Mouse (Mus musculus): ENCODE results near the gene Fxr1.
"Not testable (repeated sequence)": the region's sequence is repeated elsewhere in the genome, so short reads cannot be mapped to it uniquely, and the experiment has no call there.

The Fxr1 gene

GRCm38 (mm10) chr3:34028935-34029334 is 9.2 kb downstream of the Fxr1 start:
- CTCF ChIA-PET: no interaction called here
- POLR2A ChIA-PET: interaction anchor here in 2 of 4 experiments (0.9 to 31.8 kb wide), 8 partner anchors 5 to 229 kb away, joined by 3 to 692 read pairs (median 6); partner anchors contain the start of genes Fxr1 (in 1 of the 2) and Ttc14 (in 1 of the 2)

- ChIA-PET CTCF (interaction anchor here in 2 of 4 experiments (0.6 kb wide), 2 partner anchors 206 to 1298 kb away, joined by 3 to 5 read pairs; no protein-coding TSS in a partner anchor), POLR2A (interaction anchor here in 3 of 4 experiments (0.6 to 31.8 kb wide), 10 partner anchors 3 to 727 kb away, joined by 3 to 692 read pairs (median 4); partner anchors contain the start of genes Fxr1 (in 1 of the 3) and Ttc14 (in 1 of the 3))
Measured at GRCm38 (mm10) chr3:34030601-34031000, 10.9 kb downstream of the Fxr1 start.

- CTCF ChIA-PET: interaction anchor here in 2 of 4 experiments (0.7 to 0.9 kb wide), 2 partner anchors 10 to 198 kb away, joined by 3 read pairs; no protein-coding TSS in a partner anchor
- POLR2A ChIA-PET: interaction anchor here (0.5 to 18.9 kb wide), 24 partner anchors 11 to 724 kb away, joined by 3 to 692 read pairs (median 5); partner anchors contain the start of genes Fxr1 (in 2 of the 4) and Ttc14 (in 2 of the 4)
Measured at GRCm38 (mm10) chr3:34033720-34034364, 14.1 kb downstream of the Fxr1 start.

GRCm38 (mm10) chr3:34034803-34035202 is 15.1 kb downstream of the Fxr1 start:
- ChIA-PET POLR2A (interaction anchor here (0.7 to 18.9 kb wide), 26 partner anchors 11 to 723 kb away, joined by 3 to 692 read pairs (median 5); partner anchors contain the start of genes Fxr1 (in 2 of the 4) and Ttc14 (in 2 of the 4)), CTCF (interaction anchor here in 1 of 4 experiments (0.9 kb wide), 1 partner anchor 11 kb away, joined by 3 read pairs; no protein-coding TSS in a partner anchor)

- ChIA-PET POLR2A (interaction anchor here (0.6 to 18.9 kb wide), 54 partner anchors 9 to 1328 kb away, joined by 3 to 692 read pairs (median 5); partner anchors contain the start of genes Fxr1 (in 4 of the 4), Dnajc19 (in 1 of the 4), Sox2 (in 1 of the 4) and Ttc14 (in 1 of the 4)), CTCF (interaction anchor here in 2 of 4 experiments (0.6 to 1.0 kb wide), 2 partner anchors 27 to 117 kb away, joined by 3 to 4 read pairs; no protein-coding TSS in a partner anchor)
Measured at GRCm38 (mm10) chr3:34035706-34036105, 16.0 kb downstream of the Fxr1 start.

GRCm38 (mm10) chr3:34041990-34042389 is 22.2 kb downstream of the Fxr1 start:
- ChIA-PET CTCF (no interaction called here), POLR2A (interaction anchor here in 2 of 4 experiments (1.3 to 18.9 kb wide), 4 partner anchors 13 to 28 kb away, joined by 3 to 692 read pairs (median 53); partner anchors contain the start of gene Fxr1 (in 2 of the 2))

- ChIA-PET CTCF (no interaction called here), POLR2A (interaction anchor here in 2 of 4 experiments (0.6 to 2.0 kb wide), 7 partner anchors 8 to 58 kb away, joined by 3 to 7 read pairs (median 3); no protein-coding TSS in a partner anchor)
Measured at GRCm38 (mm10) chr3:34062352-34062751, 42.6 kb downstream of the Fxr1 start.

- CTCF ChIA-PET: not testable (repeated sequence)
- POLR2A ChIA-PET: interaction anchor here in 3 of 4 experiments (0.6 to 11.0 kb wide), 8 partner anchors 10 to 62 kb away, joined by 3 to 101 read pairs (median 8); no protein-coding TSS in a partner anchor
Measured at GRCm38 (mm10) chr3:34068943-34069342, 49.2 kb downstream of the Fxr1 start.

GRCm38 (mm10) chr3:34072726-34073125 is 53.0 kb downstream of the Fxr1 start:
- POLR2A ChIA-PET: interaction anchor here in 2 of 4 experiments (0.7 to 11.0 kb wide), 15 partner anchors 9 to 94 kb away, joined by 3 to 101 read pairs (median 4); partner anchors contain the start of gene Dnajc19 (in 2 of the 2)
- CTCF ChIA-PET: no interaction called here

- POLR2A ChIA-PET: interaction anchor here in 3 of 4 experiments (0.6 to 2.8 kb wide), 16 partner anchors 9 to 276 kb away, joined by 3 to 16 read pairs (median 4); partner anchors contain the start of genes Fxr1 (in 1 of the 3) and Ttc14 (in 1 of the 3)
Measured at GRCm38 (mm10) chr3:34076058-34076759, 56.5 kb downstream of the Fxr1 start.

GRCm38 (mm10) chr3:34080900-34081662 is 61.3 kb downstream of the Fxr1 start, which contains the start of gene Dnajc19:
Gene Dnajc19, minus strand, starts transcription at chr3:34081321.
- CTCF ChIA-PET: interaction anchor here in 1 of 4 experiments (0.6 kb wide), 1 partner anchor 559 kb away, joined by 3 read pairs; no protein-coding TSS in a partner anchor
- POLR2A ChIA-PET: interaction anchor here in 3 of 4 experiments (0.6 to 3.5 kb wide), 22 partner anchors 8 to 281 kb away, joined by 3 to 13 read pairs (median 4); partner anchors contain the start of genes Fxr1 (in 1 of the 3) and Ttc14 (in 1 of the 3)

More at GRCm38 (mm10) chr3:34076058-34076759, 56.5 kb downstream of the Fxr1 start:
- CTCF ChIA-PET: interaction anchor here in 2 of 4 experiments (0.5 to 0.6 kb wide), 2 partner anchors 73 to 1102 kb away, joined by 5 to 10 read pairs; no protein-coding TSS in a partner anchor

GRCm38 (mm10) chr3:34081929-34082328 is 62.2 kb downstream of the Fxr1 start:
- ChIA-PET CTCF (interaction anchor here in 2 of 4 experiments (0.6 kb wide), 2 partner anchors 16 to 559 kb away, joined by 3 read pairs; no protein-coding TSS in a partner anchor), POLR2A (interaction anchor here (0.5 to 1.9 kb wide), 22 partner anchors 9 to 679 kb away, joined by 3 to 11 read pairs (median 4); partner anchors contain the start of genes Ttc14 (in 2 of the 4) and Fxr1 (in 1 of the 4))

GRCm38 (mm10) chr3:34083655-34084054 is 63.9 kb downstream of the Fxr1 start:
- ChIA-PET CTCF (no interaction called here), POLR2A (interaction anchor here in 1 of 4 experiments (1.7 kb wide), 1 partner anchor 11 kb away, joined by 3 read pairs; no protein-coding TSS in a partner anchor)

GRCm38 (mm10) chr3:34102891-34103290 is 83.1 kb downstream of the Fxr1 start:
- ChIA-PET CTCF (no interaction called here), POLR2A (interaction anchor here in 1 of 4 experiments (0.9 to 2.6 kb wide), 4 partner anchors 15 to 145 kb away, joined by 3 to 7 read pairs (median 3); no protein-coding TSS in a partner anchor)

GRCm38 (mm10) chr3:34103902-34104672 is 84.3 kb downstream of the Fxr1 start:
- CTCF ChIA-PET: no interaction called here
- POLR2A ChIA-PET: interaction anchor here in 1 of 4 experiments (0.9 to 2.6 kb wide), 4 partner anchors 16 to 147 kb away, joined by 3 to 7 read pairs (median 3); no protein-coding TSS in a partner anchor

GRCm38 (mm10) chr3:34106421-34106820 is 86.7 kb downstream of the Fxr1 start:
- CTCF ChIA-PET: no interaction called here

GRCm38 (mm10) chr3:34107631-34108030 is 87.9 kb downstream of the Fxr1 start:
- ChIA-PET POLR2A (no interaction called here), CTCF (no interaction called here)

More at GRCm38 (mm10) chr3:34106421-34106820, 86.7 kb downstream of the Fxr1 start:
- POLR2A ChIA-PET: no interaction called here
